Mouse (Mus musculus) kidney, embryonic 14.5 days (tissue): ENCODE data around the gene Csnk1g2. TPM values are rescaled to one million over a fixed set of nuclear protein-coding genes. Genes with fewer than 3 reads are reported as not detected.
A peak's percentile ranks its signal among the peaks of the same experiment; 100 is the strongest.
"Not testable (repeated sequence)": the region's sequence is repeated elsewhere in the genome, so short reads cannot be mapped to it uniquely, and the experiment has no call there.

Source experiments
- ATAC-seq: fragments of 200-750 bp; cut with Nextera tagmentation; 2 replicates; pipeline ENCODE4 v1.8.0; 2017; ENCODE audit warnings: moderate number of reproducible peaks, mild to moderate bottlenecking, moderate TSS enrichment, moderate library complexity; ENCODE audit not compliant: low FRiP score, low TSS enrichment
- H3K27ac ChIP-seq: fragments of 300-500 bp; sonication (generic); 2 replicates; pipeline ENCODE4 v1.5.1; 2014; ENCODE audit warnings: low read depth, mild to moderate bottlenecking, low read length, moderate library complexity, mixed read lengths
- H3K27me3 ChIP-seq: fragments of 300-500 bp; sonication (generic); 2 replicates; pipeline ENCODE4 v1.6.1; 2014; ENCODE audit warnings: mild to moderate bottlenecking, low read length; ENCODE audit not compliant: control insufficient read depth, insufficient read depth
- H3K36me3 ChIP-seq: fragments of 300-500 bp; sonication (generic); 2 replicates; pipeline ENCODE4 v1.6.1; 2014; ENCODE audit warnings: low read length, mixed read lengths; ENCODE audit not compliant: control insufficient read depth, insufficient read depth
- H3K4me1 ChIP-seq: fragments of 300-500 bp; sonication (generic); 2 replicates; pipeline ENCODE4 v1.6.1; 2014; ENCODE audit warnings: low read length, mixed read lengths; ENCODE audit not compliant: control insufficient read depth, insufficient read depth
- H3K4me2 ChIP-seq: fragments of 300-500 bp; sonication (generic); replicated peaks from 2 replicates; pipeline ENCODE4 v1.6.1; 2014; ENCODE audit warnings: low read depth, mild to moderate bottlenecking, low read length
- H3K4me3 ChIP-seq: fragments of 300-500 bp; sonication (generic); 2 replicates; pipeline ENCODE4 v1.5.1; 2014; ENCODE audit warnings: mild to moderate bottlenecking, low read length
- H3K9ac ChIP-seq: fragments of 300-500 bp; sonication (generic); 2 replicates; pipeline ENCODE4 v1.6.1; 2014; ENCODE audit warnings: low read depth, mild to moderate bottlenecking, low read length, moderate library complexity
- H3K9me3 ChIP-seq: fragments of 300-500 bp; sonication (generic); 2 replicates; pipeline ENCODE4 v1.6.1; 2016; ENCODE audit warnings: low read length; ENCODE audit not compliant: control insufficient read depth
- WGBS: fragments of 180-500 bp; shearing (Covaris S2); extraction: QIAGEN DNeasy Blood & Tissue Kit; methylation state at CpG from one replicate; pipeline ENCODE4 v1.1.7; 2014; 5-methylcytosine and 5-hydroxymethylcytosine counted together
- polyA plus RNA-seq: library from polyadenylated mRNA; unstranded; fragments of >200 nt; fragmentation: Nextera tagmentation; extraction: Ambion mirVana; gene quantifications from 2 replicates; pipeline ENCODE4 v1.2.1, GENCODE M21; 2014

The Csnk1g2 gene
- polyA plus RNA-seq, 1 experiment from 2014 or later, result 127 TPM

DNA sequence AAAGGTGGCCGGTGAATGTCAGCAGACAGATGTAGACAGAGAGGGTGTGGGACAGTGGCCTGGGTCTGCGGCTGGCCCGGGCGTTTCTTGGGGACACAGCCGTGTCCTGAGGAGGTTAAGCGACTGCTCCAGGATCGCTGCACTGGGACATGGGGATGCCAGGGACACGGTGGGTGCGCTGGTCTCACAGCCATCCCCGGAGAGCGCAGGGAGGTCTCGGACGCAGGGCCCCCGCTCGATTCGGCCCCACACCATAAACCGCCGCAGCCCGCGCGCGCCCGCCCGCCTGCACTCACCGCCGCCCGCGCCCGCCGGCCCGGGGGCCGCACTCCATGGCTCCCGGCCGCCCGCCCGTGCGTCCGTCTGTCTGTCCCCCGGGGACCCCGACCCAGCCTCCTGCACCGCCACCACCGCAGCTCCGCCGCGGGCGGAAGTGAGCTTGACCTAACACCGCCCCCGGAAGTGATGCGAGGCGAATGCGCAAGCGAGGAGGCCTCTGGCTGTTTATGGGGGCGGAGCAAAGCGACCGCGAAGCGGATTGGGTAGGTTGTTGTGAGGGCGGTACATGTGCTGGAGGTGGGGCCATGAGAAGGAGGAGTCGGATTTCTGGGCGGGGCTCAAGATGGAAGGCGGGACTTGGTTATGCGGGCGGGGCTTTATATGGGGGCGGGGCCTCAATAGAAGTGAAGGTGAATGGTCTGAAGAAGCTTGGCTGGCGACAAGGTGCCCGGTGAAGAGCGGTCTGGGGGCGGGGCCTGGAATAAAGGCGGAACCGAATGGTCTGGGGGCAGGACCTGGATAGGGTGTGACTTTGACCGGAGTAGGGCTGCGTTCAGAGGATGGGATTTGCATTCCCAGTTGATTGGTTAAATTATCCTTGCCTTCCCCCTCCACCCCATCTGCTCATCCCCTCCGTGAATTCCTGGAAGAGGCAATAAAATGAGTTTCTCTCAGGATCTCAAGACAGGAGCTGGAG is 32.5 kb upstream of the Csnk1g2 start, which contains the start of gene Abhd17a:
Gene Abhd17a (minus strand): TSS at position 463 of the 976 bp plus-strand sequence.
- H3K9me3 ChIP-seq, result no peaks in the 10 kb centered on the region
- peaks cover 14% of the 10 kb centered on the region for H3K36me3 ChIP-seq
- peak within 1 kb of the TSS; percentile 24 for H3K27ac ChIP-seq
- H3K4me3 ChIP-seq, result peak within 1 kb of the TSS; percentile 97
- H3K4me1 ChIP-seq, result peaks cover 14% of the 10 kb centered on the region; the same call in 1 of the 2 replicates
- peak within 1 kb of the TSS; percentile 94 for H3K9ac ChIP-seq
- under 1% methylated on average over 73 of the region's 73 CpGs for WGBS
- no peaks in the 10 kb centered on the region for H3K27me3 ChIP-seq
- peak; percentile 96 for ATAC-seq
- H3K4me2 ChIP-seq, result peak within 1 kb of the TSS; percentile 97

- WGBS, result 32% methylated on average over 4 of the region's 4 CpGs
- no peak overlapping the region for H3K4me3 ChIP-seq
- no peaks in the 10 kb centered on the region for H3K9me3 ChIP-seq
- no peaks in the 10 kb centered on the region for H3K4me1 ChIP-seq
- H3K36me3 ChIP-seq, result no peaks in the 10 kb centered on the region
- H3K9ac ChIP-seq, result no peak overlapping the region
- no peak overlapping the region for H3K4me2 ChIP-seq
- H3K27ac ChIP-seq, result no peak overlapping the region
- H3K27me3 ChIP-seq, result no peaks in the 10 kb centered on the region
- ATAC-seq, result no peak
These were observed 26.3 kb upstream of the Csnk1g2 start for GRCm38 (mm10) chr10:80596318-80596717.

DNA sequence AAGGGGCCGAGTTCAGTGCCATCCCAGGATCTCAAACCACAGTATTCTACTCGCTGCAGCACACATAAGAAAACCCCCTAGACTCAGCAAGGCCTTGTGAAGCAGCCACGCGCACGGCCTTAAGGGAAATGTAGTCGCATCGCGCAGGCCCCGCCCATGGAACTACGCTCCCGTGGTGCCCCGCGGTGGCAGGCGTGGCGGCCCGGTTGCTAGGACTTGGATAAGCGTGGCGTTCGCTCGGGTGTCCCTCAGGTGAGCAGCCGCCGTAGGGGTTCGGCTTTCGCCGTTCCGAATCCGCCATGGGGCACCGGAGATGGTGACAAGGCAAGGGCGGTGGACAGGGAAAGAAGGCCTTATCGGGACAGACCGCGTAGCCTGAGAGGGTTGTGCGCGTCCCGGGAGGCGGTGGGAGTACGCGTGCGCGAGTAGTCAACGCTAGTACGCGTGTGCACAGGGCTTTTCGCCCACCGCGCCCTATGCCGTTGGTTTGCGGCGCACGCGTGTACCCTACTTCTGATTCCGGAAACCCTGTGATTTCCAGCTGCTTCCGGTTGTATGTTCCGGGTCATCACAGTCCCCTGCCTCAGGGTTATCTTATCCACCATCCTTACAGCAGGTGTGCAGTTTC is 19.8 kb upstream of the Csnk1g2 start, which contains the start of the genes Scamp4 and Adat3:
Gene Scamp4 (plus strand): TSS at position 175 of the 628 bp plus-strand sequence.
Gene Adat3 (plus strand): TSS at position 183 of the 628 bp plus-strand sequence.
- H3K4me1 ChIP-seq, result peaks cover 11% of the 10 kb centered on the region
- peak within 1 kb of the TSS; percentile 66 for H3K9ac ChIP-seq
- H3K36me3 ChIP-seq, result peaks cover 14% of the 10 kb centered on the region
- no peaks in the 10 kb centered on the region for H3K9me3 ChIP-seq
- H3K4me2 ChIP-seq, result peak within 1 kb of the TSS; percentile 62
- H3K4me3 ChIP-seq, result peak within 1 kb of the TSS; percentile 50
- H3K27ac ChIP-seq, result peak within 1 kb of the TSS; percentile 48; the same call in 1 of the 2 replicates
- ATAC-seq, result peak; percentile 94
- under 1% methylated on average over 54 of the region's 54 CpGs for WGBS
- H3K27me3 ChIP-seq, result no peaks in the 10 kb centered on the region

GRCm38 (mm10) chr10:80603364-80603763 is 19.3 kb upstream of the Csnk1g2 start:
- peak overlapping the region; percentile 20; the same call in 1 of the 2 replicates for H3K27ac ChIP-seq
- peaks cover 20% of the 10 kb centered on the region for H3K36me3 ChIP-seq
- peak; percentile 7 for ATAC-seq
- H3K4me3 ChIP-seq, result peak overlapping the region; percentile 50
- WGBS, result 32% methylated on average over 7 of the region's 7 CpGs
- no peaks in the 10 kb centered on the region for H3K27me3 ChIP-seq
- no peaks in the 10 kb centered on the region for H3K9me3 ChIP-seq
- H3K9ac ChIP-seq, result peak overlapping the region; percentile 66
- H3K4me2 ChIP-seq, result peak overlapping the region; percentile 62
- peaks cover 11% of the 10 kb centered on the region for H3K4me1 ChIP-seq

GRCm38 (mm10) chr10:80604001-80604509 is 18.6 kb upstream of the Csnk1g2 start:
- 94% methylated on average over 7 of the region's 7 CpGs for WGBS
- Histone ChIP-seq H3K9me3 (no peaks in the 10 kb centered on the region), H3K9ac (peak overlapping the region; percentile 66), H3K4me2 (peak overlapping the region; percentile 62), H3K27me3 (no peaks in the 10 kb centered on the region), H3K4me1 (peaks cover 11% of the 10 kb centered on the region), H3K4me3 (peak overlapping the region; percentile 50), H3K27ac (no peak overlapping the region), H3K36me3 (peaks cover 26% of the 10 kb centered on the region)
- ATAC-seq, result no peak

GRCm38 (mm10) chr10:80604988-80605387 is 17.6 kb upstream of the Csnk1g2 start:
- H3K4me2 ChIP-seq, result no peak overlapping the region
- H3K36me3 ChIP-seq, result peaks cover 34% of the 10 kb centered on the region
- no peaks in the 10 kb centered on the region for H3K27me3 ChIP-seq
- 87% methylated on average over 2 of the region's 2 CpGs for WGBS
- H3K4me3 ChIP-seq, result no peak overlapping the region
- H3K27ac ChIP-seq, result no peak overlapping the region
- no peak for ATAC-seq
- H3K9ac ChIP-seq, result no peak overlapping the region
- no peaks in the 10 kb centered on the region for H3K9me3 ChIP-seq
- H3K4me1 ChIP-seq, result peaks cover 11% of the 10 kb centered on the region

DNA sequence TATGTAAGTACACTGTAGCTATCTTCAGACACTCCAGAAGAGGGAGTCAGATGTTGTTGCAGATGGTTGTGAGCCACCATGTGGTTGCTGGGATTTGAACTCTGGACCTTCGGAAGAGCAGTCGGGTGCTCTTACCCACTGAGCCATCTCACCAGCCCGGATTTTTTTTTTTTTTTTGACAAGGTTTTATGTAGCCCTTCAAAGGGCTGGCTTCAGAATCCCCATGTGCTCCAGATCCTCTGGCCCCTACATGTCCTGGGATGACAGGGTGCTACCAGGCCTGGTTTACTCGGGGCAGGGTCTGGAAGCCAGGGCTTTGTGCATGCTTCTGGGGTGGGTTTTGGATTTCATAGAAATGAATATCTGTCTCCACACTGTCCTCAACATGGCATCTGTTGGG is 16.9 kb upstream of the Csnk1g2 start, which contains the start of gene Gm49322:
Gene Gm49322 (plus strand): TSS at position 301 of the 400 bp plus-strand sequence.
- not testable (repeated sequence) for H3K4me3 ChIP-seq, H3K4me2 ChIP-seq
- H3K36me3 ChIP-seq, result peaks cover 34% of the 10 kb centered on the region

GRCm38 (mm10) chr10:80606306-80606705 is 16.3 kb upstream of the Csnk1g2 start:
- H3K27ac ChIP-seq, result no peak overlapping the region
- H3K4me1 ChIP-seq, result peaks cover 11% of the 10 kb centered on the region
- no peak overlapping the region for H3K4me2 ChIP-seq
- no peaks in the 10 kb centered on the region for H3K27me3 ChIP-seq
- ATAC-seq, result no peak
- H3K4me3 ChIP-seq, result no peak overlapping the region
- 92% methylated on average over 23 of the region's 23 CpGs for WGBS
- H3K9ac ChIP-seq, result no peak overlapping the region
- H3K9me3 ChIP-seq, result no peaks in the 10 kb centered on the region
- H3K36me3 ChIP-seq, result peaks cover 34% of the 10 kb centered on the region

More for the DNA sequence above, 16.9 kb upstream of the Csnk1g2 start, which contains the start of gene Gm49322:
- WGBS, result 79% methylated on average over 1 of the region's 4 CpGs
- H3K9ac ChIP-seq, H3K27ac ChIP-seq, H3K9me3 ChIP-seq, H3K27me3 ChIP-seq, ATAC-seq: not testable (repeated sequence)
- peaks cover 11% of the 10 kb centered on the region for H3K4me1 ChIP-seq
